Mouse (Mus musculus): ENCODE results near the gene Hdac8. TPM values are rescaled to one million over a fixed set of nuclear protein-coding genes. Genes with fewer than 3 reads are reported as not detected.

The Hdac8 gene
- total RNA-seq (2015; ENCODE audit: low replicate concordance) (0.84 and 7.3 TPM in 2 replicates), total RNA-seq (2017; ENCODE audit: low replicate concordance) (4.1 and 8.8 TPM in 2 replicates)

GRCm38 (mm10) chrX:102504644-102505481 lies at the start of gene Hdac8:
Hdac8 (minus strand) TSS chrX:102505359.
- ATAC-seq (replicated peaks; ENCODE audit: low FRiP score, poor library complexity, severe bottlenecking): peak; percentile 96

- no peak for ATAC-seq (replicated peaks; ENCODE audit: low FRiP score, poor library complexity, severe bottlenecking)
These were observed 4.0 kb upstream of the Hdac8 start for GRCm38 (mm10) chrX:102509205-102509604.

DNA sequence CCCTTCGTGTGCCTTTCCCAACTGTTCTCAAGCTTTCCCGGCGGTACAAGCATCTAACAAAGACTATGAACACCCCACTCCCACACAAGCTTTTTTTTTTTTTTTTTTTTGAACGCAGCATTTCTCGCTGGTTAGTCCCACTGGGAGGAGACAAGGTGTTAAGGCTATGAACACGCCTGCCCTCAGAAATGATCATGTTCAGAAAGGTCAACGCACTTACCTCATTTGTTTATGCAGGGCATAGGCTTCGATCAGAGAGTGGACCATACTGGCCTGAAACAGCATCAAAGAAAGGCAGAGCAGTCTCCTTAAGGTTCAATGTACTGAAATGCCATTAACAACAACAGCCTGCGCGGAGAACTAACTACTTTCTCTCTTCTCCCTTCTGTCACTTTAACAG lies 980 bp downstream of the Hdac8 start:
- 0 out of 2 replicates have a peak, but pooled peaks have one; percentile 46 for ATAC-seq (replicated peaks; ENCODE audit: low FRiP score, poor library complexity, severe bottlenecking)

DNA sequence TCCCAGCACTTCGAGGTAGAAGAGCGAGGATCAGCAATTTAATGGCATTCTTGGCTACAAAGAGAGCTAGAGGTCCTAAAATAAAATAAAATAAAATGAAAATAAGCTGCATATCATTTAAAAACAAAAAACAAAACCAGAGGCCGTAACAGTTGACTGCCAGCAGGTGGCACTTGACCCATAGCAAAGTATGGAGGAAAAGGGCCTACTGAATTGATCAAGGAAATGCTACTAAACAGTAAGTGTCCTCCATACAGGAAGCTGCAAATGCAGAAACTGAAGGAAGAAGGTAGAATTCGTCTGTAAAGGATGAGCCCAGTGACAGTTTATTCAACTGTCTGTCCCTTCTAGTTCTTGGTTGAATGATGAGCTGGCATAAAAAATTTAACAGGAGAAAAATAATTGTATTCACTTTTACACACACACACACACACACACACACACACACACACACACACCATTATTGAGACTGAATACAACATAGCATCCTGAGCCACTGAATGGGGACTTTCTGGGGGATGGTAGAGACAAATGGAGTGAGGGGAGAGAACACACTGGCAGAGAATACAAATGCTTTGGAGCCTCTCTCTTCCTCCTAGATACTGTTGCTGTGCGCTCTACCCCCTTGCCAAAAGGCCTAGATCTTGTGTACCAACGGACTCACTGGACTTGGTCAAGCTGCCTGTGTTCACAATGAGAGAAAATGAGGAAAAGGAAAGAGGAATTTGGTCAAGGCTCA lies 11.0 kb downstream of the Hdac8 start:
- ATAC-seq (replicated peaks; ENCODE audit: low FRiP score, poor library complexity, severe bottlenecking): no peak

DNA sequence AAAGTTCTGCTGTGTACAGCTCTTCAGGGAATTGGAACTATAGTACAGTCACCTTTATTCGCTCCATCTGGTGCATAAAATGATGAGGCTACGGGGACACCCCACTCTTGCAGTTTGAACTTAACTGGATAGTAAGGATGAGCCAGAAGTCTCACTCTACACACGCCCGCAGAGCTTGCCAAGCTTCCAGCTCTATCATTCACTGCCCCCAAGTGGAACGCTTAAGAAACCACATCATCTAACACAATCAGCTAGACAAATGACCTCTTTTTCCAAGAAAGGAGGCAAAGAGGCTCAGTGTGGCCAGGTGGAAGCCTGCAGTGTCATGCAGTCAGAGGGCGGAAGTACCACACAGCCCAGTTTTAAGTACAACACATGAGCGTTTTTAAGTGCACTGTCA lies 19.6 kb downstream of the Hdac8 start:
- no peak for ATAC-seq (replicated peaks; ENCODE audit: low FRiP score, poor library complexity, severe bottlenecking)

DNA sequence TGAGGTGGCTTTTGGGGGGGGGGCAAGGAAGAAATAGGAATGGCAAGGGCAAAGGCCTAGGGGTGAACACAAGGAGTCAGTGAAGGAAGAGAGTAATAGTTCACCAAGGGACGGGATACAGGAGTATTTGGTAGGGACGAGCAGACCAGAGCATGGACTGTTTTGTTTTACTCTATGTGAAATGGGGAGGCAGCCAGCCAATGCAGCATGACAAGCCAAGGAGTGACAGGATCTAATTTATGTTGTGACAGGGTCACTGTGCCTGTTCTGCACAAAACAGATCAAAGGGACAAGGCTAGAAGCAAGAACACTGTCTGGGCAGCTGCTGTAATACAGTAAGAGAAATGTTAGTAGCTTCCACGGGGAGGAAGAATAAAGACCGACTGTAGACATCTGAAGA lies 25.5 kb downstream of the Hdac8 start:
- no peak for ATAC-seq (replicated peaks; ENCODE audit: low FRiP score, poor library complexity, severe bottlenecking)

DNA sequence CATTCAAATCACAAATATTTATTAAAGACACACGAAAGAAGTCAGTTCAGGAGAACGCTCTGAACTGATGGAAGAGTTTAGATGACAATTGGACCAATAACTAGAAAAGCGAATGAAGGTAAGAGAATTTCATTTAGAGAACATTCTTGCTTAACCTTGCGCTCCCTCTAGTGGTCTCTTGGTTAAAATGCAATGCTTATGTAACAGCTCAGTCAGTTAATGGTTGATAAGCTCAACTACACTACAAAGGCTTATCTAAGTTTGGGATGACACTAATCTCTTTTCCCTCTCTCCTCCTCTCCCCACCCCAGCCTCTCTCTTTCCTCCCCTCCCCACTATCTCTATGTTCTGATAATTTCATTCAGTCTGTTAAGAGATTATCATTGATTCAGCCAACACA lies 26.2 kb downstream of the Hdac8 start:
- ATAC-seq (replicated peaks; ENCODE audit: low FRiP score, poor library complexity, severe bottlenecking): no peak

- no peak for ATAC-seq (replicated peaks; ENCODE audit: low FRiP score, poor library complexity, severe bottlenecking)
These were observed 26.7 kb downstream of the Hdac8 start for GRCm38 (mm10) chrX:102478481-102478880.

DNA sequence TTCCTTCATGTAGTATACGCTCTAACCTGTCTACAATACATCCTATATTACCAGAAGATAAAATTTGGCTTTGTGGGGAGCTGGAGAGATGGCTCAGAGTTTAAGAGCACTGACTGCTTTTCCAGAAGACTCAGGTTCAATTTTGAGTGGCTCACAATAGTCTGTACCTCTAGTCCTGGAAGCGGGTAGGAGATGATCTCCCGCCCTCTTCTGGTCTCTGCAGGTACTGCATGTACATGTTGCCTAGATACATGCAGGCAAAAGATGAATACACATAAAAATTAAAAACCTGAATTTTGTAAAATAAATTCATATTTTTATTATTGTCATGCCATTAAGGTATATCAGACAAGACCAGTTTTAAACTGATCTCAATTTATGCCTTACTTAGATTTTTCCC lies 28.4 kb downstream of the Hdac8 start:
- no peak; the same call in 1 of the 2 replicates for ATAC-seq (replicated peaks; ENCODE audit: low FRiP score, poor library complexity, severe bottlenecking)

GRCm38 (mm10) chrX:102475555-102475954 lies 29.6 kb downstream of the Hdac8 start:
- no peak for ATAC-seq (replicated peaks; ENCODE audit: low FRiP score, poor library complexity, severe bottlenecking)

DNA sequence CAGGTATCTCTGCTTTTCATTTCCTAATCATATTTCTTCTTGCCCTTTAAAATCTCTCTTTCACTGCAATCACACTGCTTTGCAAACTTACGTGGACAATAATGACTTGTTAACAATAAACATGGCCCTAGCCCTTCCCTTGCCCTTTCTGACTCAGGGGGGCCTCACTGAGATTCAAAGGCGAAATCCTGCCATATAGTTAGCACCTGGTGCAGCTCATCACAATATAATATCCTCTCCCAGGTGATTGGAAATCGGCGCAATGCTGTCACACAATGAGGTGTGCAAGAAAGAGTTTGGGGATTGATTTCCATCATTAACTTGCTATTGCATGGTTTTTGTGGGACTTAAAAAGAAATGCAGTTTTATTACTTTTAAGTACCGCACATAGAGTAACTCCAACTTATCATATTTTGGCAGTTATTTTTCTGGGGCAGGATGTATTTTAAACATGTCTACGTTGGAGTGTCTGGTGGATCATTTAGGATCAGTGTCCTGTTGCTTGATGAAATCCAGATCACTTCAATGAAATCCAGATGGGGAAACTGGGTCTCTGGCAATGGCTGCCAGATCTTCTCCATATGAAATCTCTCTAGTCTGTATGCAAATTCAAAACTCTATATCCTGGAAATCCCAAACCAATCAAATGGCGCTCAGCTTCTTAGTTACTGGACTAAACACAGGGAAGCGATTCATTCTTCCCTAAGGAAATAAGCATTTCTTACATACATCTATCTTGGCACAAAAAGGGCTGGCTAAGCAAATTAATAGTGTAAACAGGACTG lies 86.6 kb downstream of the Hdac8 start:
- ATAC-seq (replicated peaks; ENCODE audit: low FRiP score, poor library complexity, severe bottlenecking): no peak

DNA sequence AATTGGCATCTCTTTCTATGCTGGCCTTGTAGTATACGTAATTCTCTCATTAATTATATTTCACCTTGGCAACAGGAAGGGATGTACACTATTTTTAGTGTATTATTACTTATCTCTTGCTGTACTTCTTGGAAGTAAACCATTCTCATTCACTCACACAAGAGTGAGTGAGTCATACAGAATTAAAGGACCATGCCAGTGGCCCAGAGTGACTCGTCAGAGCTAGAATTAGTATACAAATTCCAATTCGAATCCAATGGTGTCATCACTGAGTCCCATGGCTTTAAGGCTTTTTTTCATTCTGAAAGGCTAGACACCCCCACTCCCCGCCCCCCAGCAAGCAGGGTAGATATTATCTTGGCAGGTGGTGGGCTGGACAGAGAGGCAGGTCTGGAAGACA lies 88.2 kb downstream of the Hdac8 start:
- no peak for ATAC-seq (replicated peaks; ENCODE audit: low FRiP score, poor library complexity, severe bottlenecking)

DNA sequence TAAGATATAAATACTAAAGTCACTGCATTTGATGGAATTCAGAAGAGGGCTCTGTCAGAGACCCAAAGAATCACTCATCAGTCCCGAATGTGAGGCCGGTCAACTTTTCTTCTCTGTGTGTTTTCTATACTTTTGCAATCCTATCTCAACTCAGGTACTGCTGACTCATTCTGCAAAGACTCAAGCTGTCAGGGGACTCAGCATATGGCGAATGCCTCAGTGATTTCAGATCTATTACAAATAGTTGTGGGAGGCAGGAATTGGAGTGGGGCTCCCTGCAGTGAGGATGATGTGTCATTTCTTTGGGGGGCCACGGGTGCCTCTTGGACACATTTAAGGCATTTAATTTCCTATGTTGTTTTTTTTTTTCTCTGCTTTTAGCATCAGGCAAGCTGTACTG lies 88.8 kb downstream of the Hdac8 start:
- ATAC-seq (replicated peaks; ENCODE audit: low FRiP score, poor library complexity, severe bottlenecking): no peak

- no peak for ATAC-seq (replicated peaks; ENCODE audit: low FRiP score, poor library complexity, severe bottlenecking)
These were observed 120.4 kb downstream of the Hdac8 start for GRCm38 (mm10) chrX:102384765-102385164.

- ATAC-seq (replicated peaks; ENCODE audit: low FRiP score, poor library complexity, severe bottlenecking): no peak
These were observed 122.0 kb downstream of the Hdac8 start for GRCm38 (mm10) chrX:102383151-102383550.

DNA sequence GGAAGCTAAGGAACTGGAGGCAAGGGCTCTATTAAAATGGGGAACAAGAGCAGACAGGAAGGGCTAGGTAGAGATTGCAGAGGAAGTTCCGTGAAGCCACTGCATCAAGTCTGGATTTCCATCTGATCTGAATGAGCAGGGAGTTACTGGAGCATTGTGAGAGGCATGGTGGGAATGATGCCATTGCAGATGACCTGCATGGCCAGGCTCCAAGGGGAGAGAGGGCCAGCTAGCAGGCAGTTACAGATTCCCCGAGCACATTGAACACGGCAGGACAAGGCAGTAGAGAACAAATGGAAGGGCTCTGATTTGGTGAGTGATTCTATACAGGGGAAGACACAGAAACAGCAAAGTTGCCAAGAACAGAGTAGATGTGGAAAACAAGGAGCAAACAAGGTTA lies 138.6 kb downstream of the Hdac8 start:
- no peak for ATAC-seq (replicated peaks; ENCODE audit: low FRiP score, poor library complexity, severe bottlenecking)

- no peak for ATAC-seq (replicated peaks; ENCODE audit: low FRiP score, poor library complexity, severe bottlenecking)
These were observed 142.9 kb downstream of the Hdac8 start for GRCm38 (mm10) chrX:102362244-102362643.

DNA sequence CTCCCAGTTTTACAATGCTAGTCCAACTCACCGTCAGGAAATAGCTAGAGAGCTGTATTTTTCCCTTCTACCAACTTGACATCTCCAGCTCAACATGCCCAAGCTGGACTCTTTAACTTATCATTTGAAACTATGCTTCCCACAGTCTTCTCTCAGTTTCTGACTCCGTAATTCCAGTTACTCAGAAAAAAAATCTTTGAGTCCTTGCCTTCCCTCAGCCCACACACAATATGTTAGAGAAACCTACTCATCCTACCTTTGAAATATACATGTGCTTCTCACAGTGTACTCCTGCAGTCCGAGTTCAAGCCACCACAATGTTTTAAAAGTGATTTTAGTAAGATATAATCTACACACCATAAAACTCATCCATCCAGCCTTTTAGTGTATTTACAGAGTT lies 151.7 kb downstream of the Hdac8 start:
- ATAC-seq (replicated peaks; ENCODE audit: low FRiP score, poor library complexity, severe bottlenecking): no peak

- no peak for ATAC-seq (replicated peaks; ENCODE audit: low FRiP score, poor library complexity, severe bottlenecking)
These were observed 155.1 kb downstream of the Hdac8 start for GRCm38 (mm10) chrX:102349843-102350731.

Measured in erythroblast, adult 5-6 weeks (primary cell).